Mouse (Mus musculus): Measurements from ENCODE around the gene Itch. TPM values are rescaled to one million over a fixed set of nuclear protein-coding genes. Genes with fewer than 3 reads are reported as not detected.

Gene Itch
- total RNA-seq, 2 experiments from 2014 or later = 36.0 to 39.2 TPM

Other genes starting within 250 kb of the Itch start
- gene Eif2s2, start 240.6 kb upstream of the Itch start, total RNA-seq (2021) = 100 to 1,000 TPM in 1 of 2 experiments, 10 to 100 TPM in 1; 93.3 to 108 TPM
- not detected for gene Gm14226, start 115.2 kb upstream of the Itch start, total RNA-seq (2021)
- gene Ahcy, start 59.0 kb upstream of the Itch start, total RNA-seq (2021) = 10 to 100 TPM; 25.9 to 28.3 TPM
- 100 to 1,000 TPM; 153 to 163 TPM for gene Dynlrb1, start 103.0 kb downstream of the Itch start, total RNA-seq (2021)
- 100 to 1,000 TPM; 204 to 225 TPM for gene Map1lc3a, start 142.8 kb downstream of the Itch start, total RNA-seq (2021)
- gene Pigu, start 223.9 kb downstream of the Itch start, total RNA-seq (2021) = 10 to 100 TPM; 28.6 to 29.4 TPM
- gene Trp53inp2, start 247.6 kb downstream of the Itch start, total RNA-seq (2021) = 100 to 1,000 TPM; 159 to 202 TPM